Mouse (Mus musculus): ENCODE results near the gene Scfd2.

- no peak for TF ChIP-seq POLR2A (IDR thresholded peaks at IDR 0.05; ENCODE audit: extremely low read depth, insufficient read depth, low read length)
- no peak for TF ChIP-seq CTCF (IDR thresholded peaks at IDR 0.05; ENCODE audit: extremely low read depth, insufficient read depth, low read length)
Measured at GRCm38 (mm10) chr5:74438353-74438752, 93.2 kb downstream of the Scfd2 start.
